Mouse (Mus musculus): Measurements from ENCODE around the gene Amdhd2. TPM values are rescaled to one million over a fixed set of nuclear protein-coding genes. Genes with fewer than 3 reads are reported as not detected.

Amdhd2 gene
- total and polyA plus RNA-seq, 3 experiments = 0.64 TPM; not detected in 2

- Histone ChIP-seq H3K36me3 (replicated peaks in 1 of 2; ENCODE audit: control insufficient read depth in 1 of 2, insufficient read depth in 1 of 2, low read length in 1 of 2) (peaks cover 0 to 30% of the 10 kb centered on the region in 2 experiments), H3K4me1 (ENCODE audit: control insufficient read depth in 1 of 2, insufficient read depth in 2 of 2) (peaks cover 10 to 37% of the 10 kb centered on the region in 2 experiments), H3K27ac (ENCODE audit: insufficient read depth, low read depth) (no peak overlapping the region), H3K79me2 (replicated peaks; ENCODE audit: control insufficient read depth, extremely low read depth, insufficient read depth, poor library complexity, severe bottlenecking) (no peaks in the 10 kb centered on the region), H3K27me3 (replicated peaks) (no peaks in the 10 kb centered on the region), H3K9me3 (replicated peaks; ENCODE audit: low read length) (no peaks in the 10 kb centered on the region), H3K4me3 (replicated peaks in 1 of 3; ENCODE audit: low read depth in 2 of 3, low read length in 2 of 3, poor library complexity in 1 of 3) (no peak overlapping the region), H3K9ac (ENCODE audit: insufficient read depth, low read depth) (no peak overlapping the region), H3K4me2 (ENCODE audit: insufficient read depth, low read depth, poor library complexity, severe bottlenecking) (no peak overlapping the region)
- dilution Hi-C loops (cut with MboI; ENCODE audit: extremely low pct_ligation_motif_present, extremely low pct_unique_long_range_greater_than_20kb, low sequenced_read_pairs) (no loop called here), in situ Hi-C loops (cut with MboI; ENCODE audit: low pct_ligation_motif_present, low pct_unique_long_range_greater_than_20kb, low sequenced_read_pairs) (no loop called here)
- no peak for TF ChIP-seq ETS1 (conservative IDR thresholded peaks at IDR 0.05; ENCODE audit: low read depth, low read length)
- no peak for TF ChIP-seq KAT2A (IDR thresholded peaks at IDR 0.05; ENCODE audit: insufficient replicate concordance, low read length)
- TF ChIP-seq MAFK (IDR thresholded peaks at IDR 0.05; ENCODE audit: insufficient replicate concordance, low read length) = no peak
- TF ChIP-seq RAD21 (IDR thresholded peaks at IDR 0.05; ENCODE audit: low read depth, low read length) = no peak
- TF ChIP-seq USF1 (IDR thresholded peaks at IDR 0.05; ENCODE audit: low read depth, low read length) = no peak
- no peak for DNase-seq (ENCODE audit: extremely low read depth)
Measured at GRCm38 (mm10) chr17:24192848-24193247, 29.3 kb upstream of the Amdhd2 start.

GRCm38 (mm10) chr17:24191481-24191880 is 27.9 kb upstream of the Amdhd2 start:
- DNase-seq (ENCODE audit: extremely low read depth) = no peak
- dilution Hi-C loops (cut with MboI; ENCODE audit: extremely low pct_ligation_motif_present, extremely low pct_unique_long_range_greater_than_20kb, low sequenced_read_pairs) (no loop called here), in situ Hi-C loops (cut with MboI; ENCODE audit: low pct_ligation_motif_present, low pct_unique_long_range_greater_than_20kb, low sequenced_read_pairs) (no loop called here)
- TF ChIP-seq NRF1 (IDR thresholded peaks at IDR 0.05; ENCODE audit: low read depth, low read length) = no peak
- TF ChIP-seq E2F4 (IDR thresholded peaks at IDR 0.05; ENCODE audit: insufficient replicate concordance, low read depth, low read length) = no peak
- TF ChIP-seq TBP (conservative IDR thresholded peaks at IDR 0.05; ENCODE audit: low read depth, low read length) = no peak
- TF ChIP-seq ZNF384 (IDR thresholded peaks at IDR 0.05; ENCODE audit: low read depth, low read length) = no peak
- TF ChIP-seq TCF12 (IDR thresholded peaks at IDR 0.05; ENCODE audit: low read depth, low read length) = no peak
- TF ChIP-seq POLR2A (IDR thresholded peaks at IDR 0.05; ENCODE audit: low read depth, low read length) = no peak
- TF ChIP-seq CHD1 (IDR thresholded peaks at IDR 0.05; ENCODE audit: low read depth, low read length) = no peak
- TF ChIP-seq SMC3 (IDR thresholded peaks at IDR 0.05; ENCODE audit: low read depth, low read length) = no peak
- no peak for TF ChIP-seq ZMIZ1 (IDR thresholded peaks at IDR 0.05; ENCODE audit: low read depth, low read length)
- TF ChIP-seq JUND (conservative IDR thresholded peaks at IDR 0.05; ENCODE audit: low read depth, low read length) = no peak
- TF ChIP-seq CHD2 (IDR thresholded peaks at IDR 0.05; ENCODE audit: low read length) = no peak
- no peak for TF ChIP-seq HCFC1 (IDR thresholded peaks at IDR 0.05; ENCODE audit: low read depth, low read length)
- no peak for TF ChIP-seq KAT2A (IDR thresholded peaks at IDR 0.05; ENCODE audit: insufficient replicate concordance, low read length)
- no peak for TF ChIP-seq USF2 (conservative IDR thresholded peaks at IDR 0.05; ENCODE audit: low read depth, low read length)
- TF ChIP-seq IRF4 (IDR thresholded peaks at IDR 0.05; ENCODE audit: low read depth, low read length) = no peak
- no peak for TF ChIP-seq ZC3H11A (IDR thresholded peaks at IDR 0.05; ENCODE audit: low read depth, low read length)
- no peak for TF ChIP-seq RAD21 (IDR thresholded peaks at IDR 0.05; ENCODE audit: low read depth, low read length)
- no peak for TF ChIP-seq MAFK (IDR thresholded peaks at IDR 0.05; ENCODE audit: insufficient replicate concordance, low read length)
- H3K9ac ChIP-seq (ENCODE audit: insufficient read depth, low read depth) = no peak overlapping the region
- H3K27ac ChIP-seq (ENCODE audit: insufficient read depth, low read depth) = no peak overlapping the region
- no peaks in the 10 kb centered on the region for H3K79me2 ChIP-seq (replicated peaks; ENCODE audit: control insufficient read depth, extremely low read depth, insufficient read depth, poor library complexity, severe bottlenecking)
- no peak overlapping the region for H3K4me2 ChIP-seq (ENCODE audit: insufficient read depth, low read depth, poor library complexity, severe bottlenecking)
- no peaks in the 10 kb centered on the region for H3K9me3 ChIP-seq (replicated peaks; ENCODE audit: low read length)
- H3K27me3 ChIP-seq (replicated peaks) = no peaks in the 10 kb centered on the region
- peaks cover 10 to 35% of the 10 kb centered on the region in 2 experiments for H3K4me1 ChIP-seq (ENCODE audit: control insufficient read depth in 1 of 2, insufficient read depth in 2 of 2)
- no peak overlapping the region for H3K4me3 ChIP-seq (replicated peaks in 1 of 3; ENCODE audit: low read depth in 2 of 3, low read length in 2 of 3, poor library complexity in 1 of 3)
- H3K36me3 ChIP-seq (replicated peaks in 1 of 2; ENCODE audit: control insufficient read depth in 1 of 2, insufficient read depth in 1 of 2, low read length in 1 of 2) = peaks cover 0 to 24% of the 10 kb centered on the region in 2 experiments
